In genomic region chr7:125568888-125569287, GRCm38 (mm10) we compare ENCODE assay signal across 25 mouse cellular contexts. TPM values are rescaled to one million over a fixed set of nuclear protein-coding genes. Genes with fewer than 3 reads are reported as not detected.
DNase-seq lines count a peak whose midpoint lies in the region; ATAC-seq and TF ChIP-seq lines count a peak whose summit lies in the region.
"Had no signal": no experiment of that assay in that cellular context is flagged by ENCODE, and none has a peak within 500 bp of the region (broad histone marks: within the 10 kb centered on the region; RNA-seq: fewer than 3 reads in every experiment).

No protein-coding gene starts in this region.

- H3K4me1 ChIP-seq in embryonic facial prominence, embryonic 14.5 days (ENCODE audit: control insufficient read depth, insufficient read depth, low read length): no peaks in the 10 kb centered on the region
- peaks cover 17% of the 10 kb centered on the region for H3K4me1 ChIP-seq in embryonic facial prominence, embryonic 10.5 days
- H3K4me1 ChIP-seq in hindbrain, postnatal 0 days (ENCODE audit: insufficient read depth, low read length): peaks cover 3% of the 10 kb centered on the region; the same call in 1 of the 2 replicates
- peaks cover 43% of the 10 kb centered on the region for H3K4me1 ChIP-seq in hindbrain, embryonic 10.5 days (replicated peaks)
- no peaks in the 10 kb centered on the region for H3K4me1 ChIP-seq in lung, embryonic 14.5 days (ENCODE audit: insufficient read depth)
- no peaks in the 10 kb centered on the region; the same call in 1 of the 2 replicates for H3K4me1 ChIP-seq in lung, postnatal 0 days (ENCODE audit: insufficient read depth, low read depth, low read length)
- H3K4me1 ChIP-seq: embryonic facial prominence, embryonic 13.5 days had no signal

- H3K9ac ChIP-seq in embryonic facial prominence, embryonic 14.5 days (ENCODE audit: low read depth, low read length): no peak overlapping the region
- no peak overlapping the region for H3K9ac ChIP-seq in hindbrain, postnatal 0 days (replicated peaks; ENCODE audit: low read length)
- H3K9ac ChIP-seq in lung, embryonic 14.5 days: no peak overlapping the region
- H3K9ac ChIP-seq in lung, postnatal 0 days (replicated peaks; ENCODE audit: low read depth): no peak overlapping the region
- H3K9ac ChIP-seq: embryonic facial prominence, embryonic 13.5 days; hindbrain, embryonic 13.5 days had no signal

- TF ChIP-seq CTCF in hindbrain, postnatal 0 days (IDR thresholded peaks at IDR 0.05; ENCODE audit: low read depth): no peak
- no peak for TF ChIP-seq CTCF in lung, embryonic 14.5 days (IDR thresholded peaks at IDR 0.05; ENCODE audit: low read depth)
- TF ChIP-seq CTCF in lung, postnatal 0 days (IDR thresholded peaks at IDR 0.05): no peak

- DNase-seq in embryonic facial prominence, embryonic 14.5 days (ENCODE audit: low spot score): peak; percentile 30
- no peak for DNase-seq in embryonic facial prominence, embryonic 10.5 days (ENCODE audit: low spot score)
- peak; percentile 53 for DNase-seq in hindbrain, postnatal 0 days (ENCODE audit: low spot score)
- DNase-seq in hindbrain, embryonic 10.5 days (ENCODE audit: low spot score): no peak
- DNase-seq in lung, embryonic 14.5 days: peak; percentile 76
- DNase-seq in lung, postnatal 4 days: no peak
- peak; percentile 32 for DNase-seq in lung, postnatal 0 days (ENCODE audit: low spot score)
- DNase-seq in lung, postnatal 14 days: no peak
- DNase-seq: adrenal gland, adult 8-10 months; adrenal gland, postnatal 25 days; cerebellum, adult 11 months; cerebellum, adult 2 months; cerebellum, adult 9-11 months; cerebellum, postnatal 25 days; gastrocnemius, adult 2 months; gastrocnemius, postnatal 14 days; heart, adult 11 months had no signal

- H3K4me2 ChIP-seq in embryonic facial prominence, embryonic 14.5 days (ENCODE audit: low read depth, low read length): no peak overlapping the region
- no peak overlapping the region for H3K4me2 ChIP-seq in hindbrain, postnatal 0 days (ENCODE audit: low read depth, low read length)
- H3K4me2 ChIP-seq in lung, embryonic 14.5 days: no peak overlapping the region
- no peak overlapping the region for H3K4me2 ChIP-seq in lung, postnatal 0 days (replicated peaks; ENCODE audit: low read depth, low read length)
- H3K4me2 ChIP-seq: embryonic facial prominence, embryonic 13.5 days; heart, embryonic 11.5 days; hindbrain, embryonic 13.5 days had no signal

- H3K27ac ChIP-seq in embryonic facial prominence, embryonic 14.5 days (replicated peaks; ENCODE audit: low read depth, low read length): no peak overlapping the region
- no peak overlapping the region for H3K27ac ChIP-seq in embryonic facial prominence, embryonic 10.5 days (replicated peaks)
- no peak overlapping the region for H3K27ac ChIP-seq in hindbrain, postnatal 0 days
- no peak overlapping the region for H3K27ac ChIP-seq in hindbrain, embryonic 10.5 days
- 0 out of 2 replicates have a peak overlapping the region, but pooled peaks have one; percentile 39 for H3K27ac ChIP-seq in lung, embryonic 14.5 days (ENCODE audit: low read depth)
- H3K27ac ChIP-seq in lung, postnatal 0 days (ENCODE audit: low read length): no peak overlapping the region
- H3K27ac ChIP-seq: embryonic facial prominence, embryonic 13.5 days; gastrocnemius, adult 2 months; hindbrain, embryonic 13.5 days had no signal

- H3K27me3 ChIP-seq in embryonic facial prominence, embryonic 14.5 days (replicated peaks; ENCODE audit: control insufficient read depth, insufficient read depth, low read length): no peaks in the 10 kb centered on the region
- no peaks in the 10 kb centered on the region; the same call in 1 of the 2 replicates for H3K27me3 ChIP-seq in embryonic facial prominence, embryonic 10.5 days (replicated peaks; ENCODE audit: low read depth, poor library complexity, severe bottlenecking)
- H3K27me3 ChIP-seq in hindbrain, postnatal 0 days (ENCODE audit: insufficient read depth, low read length): no peaks in the 10 kb centered on the region
- 0 out of 2 replicates have a peak, but pooled peaks cover 4% of the 10 kb centered on the region for H3K27me3 ChIP-seq in hindbrain, embryonic 10.5 days (ENCODE audit: insufficient read depth, poor library complexity, severe bottlenecking)
- H3K27me3 ChIP-seq in lung, embryonic 14.5 days (ENCODE audit: insufficient read depth, low read length): no peaks in the 10 kb centered on the region
- no peaks in the 10 kb centered on the region for H3K27me3 ChIP-seq in lung, postnatal 0 days (replicated peaks; ENCODE audit: insufficient read depth, low read length)
- H3K27me3 ChIP-seq: embryonic facial prominence, embryonic 13.5 days; hindbrain, embryonic 13.5 days had no signal

- no peak for TF ChIP-seq EP300 in lung, postnatal 0 days (IDR thresholded peaks at IDR 0.05)

- no peak for ATAC-seq in embryonic facial prominence, embryonic 14.5 days (ENCODE audit: low read depth)
- ATAC-seq in hindbrain, postnatal 0 days: 0 out of 2 replicates have a peak, but pooled peaks have one; percentile 36
- peak; percentile 64; the same call in 1 of the 2 replicates for ATAC-seq in lung, embryonic 14.5 days (ENCODE audit: insufficient read depth)
- no peak for ATAC-seq in lung, postnatal 0 days
- ATAC-seq: activated CD4-positive, CD25-positive, alpha-beta regulatory T cell, adult 4 months; forebrain, embryonic 16.5 days; hindbrain, embryonic 16.5 days; inflammation-experienced regulatory T-cells, adult 6 months had no signal

- no peaks in the 10 kb centered on the region for H3K9me3 ChIP-seq in embryonic facial prominence, embryonic 14.5 days (ENCODE audit: control insufficient read depth, low read length)
- no peaks in the 10 kb centered on the region for H3K9me3 ChIP-seq in embryonic facial prominence, embryonic 10.5 days
- no peaks in the 10 kb centered on the region for H3K9me3 ChIP-seq in hindbrain, postnatal 0 days (ENCODE audit: low read length)
- H3K9me3 ChIP-seq in hindbrain, embryonic 10.5 days: no peaks in the 10 kb centered on the region
- H3K9me3 ChIP-seq in lung, embryonic 14.5 days (ENCODE audit: low read depth, low read length): no peaks in the 10 kb centered on the region
- H3K9me3 ChIP-seq in lung, postnatal 0 days (ENCODE audit: low read length): no peaks in the 10 kb centered on the region
- H3K9me3 ChIP-seq: embryonic facial prominence, embryonic 13.5 days; hindbrain, embryonic 13.5 days had no signal

- no peak overlapping the region for H3K4me3 ChIP-seq in embryonic facial prominence, embryonic 14.5 days (ENCODE audit: low read depth, low read length)
- no peak overlapping the region for H3K4me3 ChIP-seq in embryonic facial prominence, embryonic 10.5 days
- H3K4me3 ChIP-seq in hindbrain, postnatal 0 days (ENCODE audit: low read length): no peak overlapping the region
- H3K4me3 ChIP-seq in hindbrain, embryonic 10.5 days: no peak overlapping the region
- no peak overlapping the region for H3K4me3 ChIP-seq in lung, embryonic 14.5 days (ENCODE audit: low read depth, low read length)
- H3K4me3 ChIP-seq in lung, postnatal 0 days (ENCODE audit: low read depth, low read length): no peak overlapping the region
- H3K4me3 ChIP-seq: embryonic facial prominence, embryonic 13.5 days; gastrocnemius, adult 2 months; hindbrain, embryonic 13.5 days had no signal

- WGBS in embryonic facial prominence, embryonic 14.5 days: 74% methylated on average over 8 of the region's 8 CpGs
- WGBS in embryonic facial prominence, embryonic 10.5 days: 91% methylated on average over 8 of the region's 8 CpGs
- WGBS in hindbrain, postnatal 0 days: 75% methylated on average over 8 of the region's 8 CpGs
- WGBS in hindbrain, embryonic 10.5 days: 86% methylated on average over 8 of the region's 8 CpGs
- WGBS in lung, embryonic 14.5 days: 64% methylated on average over 8 of the region's 8 CpGs
- WGBS in lung, postnatal 0 days: 69% methylated on average over 8 of the region's 8 CpGs

- no peaks in the 10 kb centered on the region for H3K36me3 ChIP-seq in embryonic facial prominence, embryonic 14.5 days (ENCODE audit: control insufficient read depth, insufficient read depth, low read length)
- no peaks in the 10 kb centered on the region for H3K36me3 ChIP-seq in embryonic facial prominence, embryonic 10.5 days (replicated peaks)
- no peaks in the 10 kb centered on the region for H3K36me3 ChIP-seq in hindbrain, postnatal 0 days (ENCODE audit: insufficient read depth, low read length)
- H3K36me3 ChIP-seq in hindbrain, embryonic 10.5 days: peaks cover 24% of the 10 kb centered on the region; the same call in 1 of the 2 replicates
- peaks cover 34% of the 10 kb centered on the region; the same call in 1 of the 2 replicates for H3K36me3 ChIP-seq in lung, embryonic 14.5 days (ENCODE audit: insufficient read depth)
- peaks cover 60% of the 10 kb centered on the region for H3K36me3 ChIP-seq in lung, postnatal 0 days (ENCODE audit: insufficient read depth, low read length)
- H3K36me3 ChIP-seq: hindbrain, embryonic 13.5 days had no signal

RNA-seq across cellular contexts. Expression of gene Il4ra, which starts 17.0 kb away (rescaled TPM):
- 10.2 and 11.4 TPM in 2 replicates for polyA plus RNA-seq in embryonic facial prominence, embryonic 14.5 days (2014; fragmentation: Nextera tagmentation; extraction: Ambion mirVana)
- polyA plus RNA-seq in embryonic facial prominence, embryonic 10.5 days (2016; fragmentation: Nextera tagmentation; extraction: Ambion mirVana): 3.7 and 4.9 TPM in 2 replicates
- total RNA-seq in hindbrain, postnatal 0 days (2014; rRNA removed): 13.3 and 14.3 TPM in 2 replicates
- 4.5 and 5.0 TPM in 2 replicates for polyA plus RNA-seq in hindbrain, postnatal 0 days (2015; fragmentation: Nextera tagmentation; extraction: Ambion mirVana)
- 5.8 and 7.2 TPM in 2 replicates for polyA plus RNA-seq in hindbrain, embryonic 10.5 days (2016; fragmentation: Nextera tagmentation; extraction: Ambion mirVana)
- polyA plus RNA-seq in lung, embryonic 14.5 days (2014; fragmentation: Nextera tagmentation; extraction: Ambion mirVana): 11.3 and 12.6 TPM in 2 replicates
- polyA plus RNA-seq in lung, postnatal 0 days (2015; fragmentation: Nextera tagmentation; extraction: Ambion mirVana): 29.7 and 31.8 TPM in 2 replicates

RNA-seq across cellular contexts. Expression of gene Il21r, which starts 34.3 kb away (rescaled TPM):
- 0.26 and 0.46 TPM in 2 replicates for polyA plus RNA-seq in embryonic facial prominence, embryonic 14.5 days (2014; fragmentation: Nextera tagmentation; extraction: Ambion mirVana)
- 0.35 and 0.38 TPM in 2 replicates for polyA plus RNA-seq in embryonic facial prominence, embryonic 10.5 days (2016; fragmentation: Nextera tagmentation; extraction: Ambion mirVana)
- 0.52 TPM in 1 of 2 replicates, not detected in the other for total RNA-seq in hindbrain, postnatal 0 days (2014; rRNA removed)
- polyA plus RNA-seq in hindbrain, postnatal 0 days (2015; fragmentation: Nextera tagmentation; extraction: Ambion mirVana): 0.29 and 0.40 TPM in 2 replicates
- polyA plus RNA-seq in hindbrain, embryonic 10.5 days (2016; fragmentation: Nextera tagmentation; extraction: Ambion mirVana): 0.41 and 0.49 TPM in 2 replicates
- 0.14 and 0.41 TPM in 2 replicates for polyA plus RNA-seq in lung, embryonic 14.5 days (2014; fragmentation: Nextera tagmentation; extraction: Ambion mirVana)
- polyA plus RNA-seq in lung, postnatal 0 days (2015; fragmentation: Nextera tagmentation; extraction: Ambion mirVana): 0.38 and 0.65 TPM in 2 replicates
- total RNA-seq: gastrocnemius, adult 2 months had no signal
- polyA plus RNA-seq: heart, embryonic 14.5 days had no signal

Comparison
In these comparisons a context has a peak if more than half of its experiments do, and no peak if none do; other contexts are left out.
1. ATAC-seq: peak in hindbrain, postnatal 0 days (single experiment) and lung, embryonic 14.5 days (single experiment); none in embryonic facial prominence, embryonic 14.5 days (single experiment) and lung, postnatal 0 days (single experiment).
2. DNase-seq: peak in embryonic facial prominence, embryonic 14.5 days (single experiment), hindbrain, postnatal 0 days (single experiment), lung, embryonic 14.5 days (single experiment) and lung, postnatal 0 days (single experiment); none in embryonic facial prominence, embryonic 10.5 days (single experiment), hindbrain, embryonic 10.5 days (single experiment), lung, postnatal 4 days (0 of 2) and lung, postnatal 14 days (single experiment).